Mouse (Mus musculus): ENCODE data around the gene Ripor1. TPM values are rescaled to one million over a fixed set of nuclear protein-coding genes. Genes with fewer than 3 reads are reported as not detected.

The Ripor1 gene
- polyA plus RNA-seq, 1 experiment = 47.6 TPM

GRCm38 (mm10) chr8:105615942-105616341 lies 10.9 kb downstream of the Ripor1 start:
- Histone ChIP-seq H3K36me3 (ENCODE audit: control insufficient read depth, insufficient read depth) (peaks cover 36% of the 10 kb centered on the region), H3K4me3 (no peak overlapping the region)
- TF ChIP-seq TCF3 (IDR thresholded peaks at IDR 0.05; ENCODE audit: insufficient read length, low read depth) (no peak), MYOG (IDR thresholded peaks at IDR 0.05; ENCODE audit: control insufficient read depth in 1 of 3, insufficient read depth in 1 of 3, insufficient read length in 2 of 3, low read depth in 2 of 3) (no peak), E2F4 (IDR thresholded peaks at IDR 0.05; ENCODE audit: insufficient read depth) (no peak), TCF12 (IDR thresholded peaks at IDR 0.05; ENCODE audit: insufficient read depth, poor library complexity, severe bottlenecking) (no peak), MAX (IDR thresholded peaks at IDR 0.05; ENCODE audit: low read depth) (no peak), CEBPB (IDR thresholded peaks at IDR 0.05; ENCODE audit: insufficient read depth, poor library complexity, severe bottlenecking) (no peak), POLR2AphosphoS2 (IDR thresholded peaks at IDR 0.05; ENCODE audit: insufficient read length, low read depth) (no peak)

GRCm38 (mm10) chr8:105617451-105618278 lies 12.6 kb downstream of the Ripor1 start:
- no peak overlapping the region for H3ac ChIP-seq (ENCODE audit: control insufficient read depth, insufficient read length)

More at GRCm38 (mm10) chr8:105615942-105616341, 10.9 kb downstream of the Ripor1 start:
- no peaks in the 10 kb centered on the region for H3K27me3 ChIP-seq (ENCODE audit: control insufficient read depth, insufficient read depth, insufficient read length)
- H3K79me2 ChIP-seq (ENCODE audit: control insufficient read depth, insufficient read depth) = peaks cover 21% of the 10 kb centered on the region
- no peak overlapping the region for H3K4me2 ChIP-seq (ENCODE audit: low read depth)
- no peak overlapping the region for H3ac ChIP-seq (ENCODE audit: control insufficient read depth, insufficient read length)

GRCm38 (mm10) chr8:105618279-105618634 lies 13.2 kb downstream of the Ripor1 start:
- Histone ChIP-seq H3K79me2 (ENCODE audit: control insufficient read depth, insufficient read depth) (no peaks in the 10 kb centered on the region), H3K27me3 (ENCODE audit: control insufficient read depth, insufficient read depth, insufficient read length) (no peaks in the 10 kb centered on the region), H3K4me3 (no peak overlapping the region), H3K36me3 (ENCODE audit: control insufficient read depth, insufficient read depth) (peaks cover 38% of the 10 kb centered on the region), H3K4me2 (ENCODE audit: low read depth) (no peak overlapping the region), H3ac (ENCODE audit: control insufficient read depth, insufficient read length) (no peak overlapping the region)
- TF ChIP-seq E2F4 (IDR thresholded peaks at IDR 0.05; ENCODE audit: insufficient read depth) (no peak), USF1 (IDR thresholded peaks at IDR 0.05; ENCODE audit: low read depth) (no peak), TCF12 (IDR thresholded peaks at IDR 0.05; ENCODE audit: insufficient read depth, poor library complexity, severe bottlenecking) (no peak), REST (IDR thresholded peaks at IDR 0.05; ENCODE audit: insufficient read depth, insufficient read length) (no peak), MAX (IDR thresholded peaks at IDR 0.05; ENCODE audit: low read depth) (no peak), POLR2A (IDR thresholded peaks at IDR 0.05; ENCODE audit: insufficient read length, low read depth) (no peak), TCF3 (IDR thresholded peaks at IDR 0.05; ENCODE audit: insufficient read length, low read depth) (no peak), SRF (IDR thresholded peaks at IDR 0.05; ENCODE audit: control insufficient read depth, insufficient read length, low read depth) (no peak), CEBPB (IDR thresholded peaks at IDR 0.05; ENCODE audit: insufficient read depth, poor library complexity, severe bottlenecking) (no peak), POLR2AphosphoS2 (IDR thresholded peaks at IDR 0.05; ENCODE audit: insufficient read length, low read depth) (no peak), MYOD1 (IDR thresholded peaks at IDR 0.05; ENCODE audit: control insufficient read depth in 1 of 3, insufficient read length in 2 of 3, low read depth in 2 of 3) (no peak), MYOG (IDR thresholded peaks at IDR 0.05; ENCODE audit: control insufficient read depth in 1 of 3, insufficient read depth in 1 of 3, insufficient read length in 2 of 3, low read depth in 2 of 3) (no peak)

More at GRCm38 (mm10) chr8:105617451-105618278, 12.6 kb downstream of the Ripor1 start:
- H3K4me2 ChIP-seq (ENCODE audit: low read depth) = no peak overlapping the region
- H3K4me3 ChIP-seq = no peak overlapping the region
- peaks cover 38% of the 10 kb centered on the region for H3K36me3 ChIP-seq (ENCODE audit: control insufficient read depth, insufficient read depth)
- H3K79me2 ChIP-seq (ENCODE audit: control insufficient read depth, insufficient read depth) = peaks cover 4% of the 10 kb centered on the region
- no peaks in the 10 kb centered on the region for H3K27me3 ChIP-seq (ENCODE audit: control insufficient read depth, insufficient read depth, insufficient read length)
- TF ChIP-seq POLR2A (IDR thresholded peaks at IDR 0.05; ENCODE audit: insufficient read length, low read depth) = no peak
- no peak for TF ChIP-seq MAX (IDR thresholded peaks at IDR 0.05; ENCODE audit: low read depth)
- no peak for TF ChIP-seq USF1 (IDR thresholded peaks at IDR 0.05; ENCODE audit: low read depth)
- no peak for TF ChIP-seq E2F4 (IDR thresholded peaks at IDR 0.05; ENCODE audit: insufficient read depth)
- TF ChIP-seq MYOG (IDR thresholded peaks at IDR 0.05; ENCODE audit: control insufficient read depth in 1 of 3, insufficient read depth in 1 of 3, insufficient read length in 2 of 3, low read depth in 2 of 3) = no peak
- TF ChIP-seq SRF (IDR thresholded peaks at IDR 0.05; ENCODE audit: control insufficient read depth, insufficient read length, low read depth) = no peak
- no peak for TF ChIP-seq CEBPB (IDR thresholded peaks at IDR 0.05; ENCODE audit: insufficient read depth, poor library complexity, severe bottlenecking)
- no peak for TF ChIP-seq REST (IDR thresholded peaks at IDR 0.05; ENCODE audit: insufficient read depth, insufficient read length)
- TF ChIP-seq POLR2AphosphoS2 (IDR thresholded peaks at IDR 0.05; ENCODE audit: insufficient read length, low read depth) = no peak

- no peak overlapping the region for H3K4me3 ChIP-seq
- H3K4me2 ChIP-seq (ENCODE audit: low read depth) = no peak overlapping the region
- no peak overlapping the region for H3ac ChIP-seq (ENCODE audit: control insufficient read depth, insufficient read length)
- TF ChIP-seq POLR2AphosphoS2 (IDR thresholded peaks at IDR 0.05; ENCODE audit: insufficient read length, low read depth) = peak; percentile 3
- TF ChIP-seq E2F4 (IDR thresholded peaks at IDR 0.05; ENCODE audit: insufficient read depth) = no peak
- H3K79me2 ChIP-seq (ENCODE audit: control insufficient read depth, insufficient read depth) = no peaks in the 10 kb centered on the region
- no peaks in the 10 kb centered on the region for H3K27me3 ChIP-seq (ENCODE audit: control insufficient read depth, insufficient read depth, insufficient read length)
- peaks cover 38% of the 10 kb centered on the region for H3K36me3 ChIP-seq (ENCODE audit: control insufficient read depth, insufficient read depth)
Observed at GRCm38 (mm10) chr8:105618892-105619591, 14.0 kb downstream of the Ripor1 start.

GRCm38 (mm10) chr8:105620211-105620610 lies 15.2 kb downstream of the Ripor1 start:
- Histone ChIP-seq H3ac (ENCODE audit: control insufficient read depth, insufficient read length) (no peak overlapping the region), H3K4me3 (no peak overlapping the region), H3K4me2 (ENCODE audit: low read depth) (no peak overlapping the region), H3K36me3 (ENCODE audit: control insufficient read depth, insufficient read depth) (peaks cover 34% of the 10 kb centered on the region), H3K27me3 (ENCODE audit: control insufficient read depth, insufficient read depth, insufficient read length) (no peaks in the 10 kb centered on the region), H3K79me2 (ENCODE audit: control insufficient read depth, insufficient read depth) (no peaks in the 10 kb centered on the region)
- no peak for TF ChIP-seq TCF12 (IDR thresholded peaks at IDR 0.05; ENCODE audit: insufficient read depth, poor library complexity, severe bottlenecking)
- no peak for TF ChIP-seq SRF (IDR thresholded peaks at IDR 0.05; ENCODE audit: control insufficient read depth, insufficient read length, low read depth)
- no peak for TF ChIP-seq MYOG (IDR thresholded peaks at IDR 0.05; ENCODE audit: control insufficient read depth in 1 of 3, insufficient read depth in 1 of 3, insufficient read length in 2 of 3, low read depth in 2 of 3)
- TF ChIP-seq POLR2AphosphoS2 (IDR thresholded peaks at IDR 0.05; ENCODE audit: insufficient read length, low read depth) = peak; percentile 46
- no peak for TF ChIP-seq POLR2A (IDR thresholded peaks at IDR 0.05; ENCODE audit: insufficient read length, low read depth)
